Mouse (Mus musculus) kidney, adult 8-10 months (tissue): ENCODE data around the gene Wdr81.
"Not testable (repeated sequence)": the region's sequence is repeated elsewhere in the genome, so short reads cannot be mapped to it uniquely, and the experiment has no call there.

Experiments
- DNase-seq, 2 experiments: peaks; one replicate each; pipeline ENCODE4 v3.0.0; 2022

Gene Wdr81

GRCm38 (mm10) chr11:75460844-75461742, 6.6 kb upstream of the Wdr81 start, which contains the start of gene Tlcd2:
Tlcd2 (plus strand) TSS chr11:75461715.
- peak; percentile 100 for DNase-seq

GRCm38 (mm10) chr11:75460103-75460843, 5.8 kb upstream of the Wdr81 start:
- DNase-seq = peak; percentile 96

- no peak for DNase-seq
These were observed 5.2 kb upstream of the Wdr81 start for GRCm38 (mm10) chr11:75459751-75460102.

- DNase-seq = peak; percentile 65 to 67
These were observed 4.7 kb upstream of the Wdr81 start for GRCm38 (mm10) chr11:75459141-75459711.

GRCm38 (mm10) chr11:75458628-75459041, 4.1 kb upstream of the Wdr81 start:
- DNase-seq = no peak

GRCm38 (mm10) chr11:75458169-75458568, 3.7 kb upstream of the Wdr81 start:
- no peak for DNase-seq

GRCm38 (mm10) chr11:75456440-75456871, 1.9 kb upstream of the Wdr81 start:
- DNase-seq = no peak

GRCm38 (mm10) chr11:75455971-75456370, 1.5 kb upstream of the Wdr81 start:
- not testable (repeated sequence) for DNase-seq

GRCm38 (mm10) chr11:75455041-75455736, 672 bp upstream of the Wdr81 start:
- peak; percentile 52 to 61 for DNase-seq

- no peak for DNase-seq
These were observed 1.5 kb downstream of the Wdr81 start for GRCm38 (mm10) chr11:75452812-75453557.

GRCm38 (mm10) chr11:75452081-75452480, 2.4 kb downstream of the Wdr81 start:
- DNase-seq = no peak

- DNase-seq = no peak
These were observed 3.6 kb downstream of the Wdr81 start for GRCm38 (mm10) chr11:75450936-75451335.

GRCm38 (mm10) chr11:75450304-75450908, 4.1 kb downstream of the Wdr81 start:
- no peak for DNase-seq

GRCm38 (mm10) chr11:75449695-75450094, 4.8 kb downstream of the Wdr81 start:
- no peak for DNase-seq

- no peak for DNase-seq
These were observed 5.9 kb downstream of the Wdr81 start for GRCm38 (mm10) chr11:75448575-75448974.

GRCm38 (mm10) chr11:75443711-75444110, 10.8 kb downstream of the Wdr81 start:
- DNase-seq = peak; percentile 89 to 92

GRCm38 (mm10) chr11:75441601-75442000, 12.9 kb downstream of the Wdr81 start:
- DNase-seq = peak in 1 of 2 experiments; percentile 75

- no peak for DNase-seq
These were observed 13.5 kb downstream of the Wdr81 start for GRCm38 (mm10) chr11:75441034-75441433.

- peak in 1 of 2 experiments; percentile 48 for DNase-seq
These were observed 14.6 kb downstream of the Wdr81 start for GRCm38 (mm10) chr11:75439951-75440350.

GRCm38 (mm10) chr11:75439363-75439762, 15.2 kb downstream of the Wdr81 start, which contains the start of gene Serpinf2:
Serpinf2 (minus strand) TSS chr11:75439591.
- peak; percentile 63 to 77 for DNase-seq

GRCm38 (mm10) chr11:75438804-75439203, 15.7 kb downstream of the Wdr81 start:
- peak; percentile 47 to 69 for DNase-seq
